Mouse (Mus musculus): ENCODE results near the gene Timm13.

The Timm13 gene

GRCm38 (mm10) chr10:80932700-80933420 is 32.1 kb upstream of the Timm13 start:
- DNase-seq (ENCODE audit: low read depth) = no peak

- no peak for DNase-seq (ENCODE audit: low read depth)
These were observed 31.4 kb upstream of the Timm13 start for GRCm38 (mm10) chr10:80932206-80932605.

GRCm38 (mm10) chr10:80931695-80932094 is 30.9 kb upstream of the Timm13 start:
- no peak for DNase-seq (ENCODE audit: low read depth)

GRCm38 (mm10) chr10:80931153-80931671 is 30.4 kb upstream of the Timm13 start:
- no peak for DNase-seq (ENCODE audit: low read depth)

- DNase-seq (ENCODE audit: low read depth) = no peak
These were observed 29.8 kb upstream of the Timm13 start for GRCm38 (mm10) chr10:80930361-80931152.

GRCm38 (mm10) chr10:80929299-80930226 is 28.8 kb upstream of the Timm13 start, which contains the start of gene Gadd45b:
Gadd45b (plus strand) TSS chr10:80930073.
- DNase-seq (ENCODE audit: low read depth) = peak; percentile 97

- DNase-seq (ENCODE audit: low read depth) = peak; percentile 77
These were observed 28.0 kb upstream of the Timm13 start for GRCm38 (mm10) chr10:80928586-80929298.

GRCm38 (mm10) chr10:80925472-80925871 is 24.7 kb upstream of the Timm13 start:
- DNase-seq (ENCODE audit: low read depth) = no peak

GRCm38 (mm10) chr10:80921923-80922322 is 21.2 kb upstream of the Timm13 start:
- no peak for DNase-seq (ENCODE audit: low read depth)

GRCm38 (mm10) chr10:80917779-80918434 is 17.1 kb upstream of the Timm13 start, which contains the start of gene Lmnb2:
Lmnb2 (minus strand) TSS chr10:80918245.
- DNase-seq (ENCODE audit: low read depth) = peak; percentile 52

- peak; percentile 25 for DNase-seq (ENCODE audit: low read depth)
These were observed 16.6 kb upstream of the Timm13 start for GRCm38 (mm10) chr10:80917336-80917778.

- no peak for DNase-seq (ENCODE audit: low read depth)
These were observed 15.0 kb upstream of the Timm13 start for GRCm38 (mm10) chr10:80915736-80916135.

GRCm38 (mm10) chr10:80915260-80915659 is 14.5 kb upstream of the Timm13 start:
- DNase-seq (ENCODE audit: low read depth) = peak; percentile 43

- no peak for DNase-seq (ENCODE audit: low read depth)
These were observed 13.5 kb upstream of the Timm13 start for GRCm38 (mm10) chr10:80914253-80914656.

GRCm38 (mm10) chr10:80913364-80914011 is 12.7 kb upstream of the Timm13 start:
- no peak for DNase-seq (ENCODE audit: low read depth)

- no peak for DNase-seq (ENCODE audit: low read depth)
These were observed 11.1 kb upstream of the Timm13 start for GRCm38 (mm10) chr10:80911891-80912290.

- no peak for DNase-seq (ENCODE audit: low read depth)
These were observed 10.6 kb upstream of the Timm13 start for GRCm38 (mm10) chr10:80911354-80911753.

GRCm38 (mm10) chr10:80909375-80910162 is 8.8 kb upstream of the Timm13 start:
- no peak for DNase-seq (ENCODE audit: low read depth)

GRCm38 (mm10) chr10:80904709-80905108 is 3.9 kb upstream of the Timm13 start:
- DNase-seq (ENCODE audit: low read depth) = no peak

All from c-Kit-positive CD71-positive TER-119-negative erythroid progenitor cells, embryonic 14.5 days (primary cell).